Mouse (Mus musculus) cerebellum, adult (tissue): ENCODE measurements around the gene Ang6.
"Not testable (repeated sequence)": the region's sequence is repeated elsewhere in the genome, so short reads cannot be mapped to it uniquely, and the experiment has no call there.

Experiments
- ATAC-seq: cut with Nextera tagmentation; 2 replicates; pipeline ENCODE4 v1.9.2; 2017; ENCODE audit warnings: mild to moderate bottlenecking, moderate library complexity, mixed read lengths; ENCODE audit not compliant: insufficient number of reproducible peaks, low FRiP score, low TSS enrichment

The Ang6 gene

GRCm38 (mm10) chr14:44002169-44002568 lies at the start of gene Ang6:
Ang6 (minus strand) TSS chr14:44002269.
- ATAC-seq: no peak

GRCm38 (mm10) chr14:44046567-44046966 lies 44.5 kb upstream of the Ang6 start:
- ATAC-seq: not testable (repeated sequence)

GRCm38 (mm10) chr14:44031828-44032227 lies 29.8 kb upstream of the Ang6 start:
- not testable (repeated sequence) for ATAC-seq

GRCm38 (mm10) chr14:44009686-44010085 lies 7.6 kb upstream of the Ang6 start:
- not testable (repeated sequence) for ATAC-seq

- ATAC-seq: not testable (repeated sequence)
These were observed 6.0 kb upstream of the Ang6 start for GRCm38 (mm10) chr14:44008021-44008420.

- ATAC-seq: no peak
These were observed 469 bp downstream of the Ang6 start for GRCm38 (mm10) chr14:44001600-44001999.

GRCm38 (mm10) chr14:43998455-43999000 lies 3.5 kb downstream of the Ang6 start:
- not testable (repeated sequence) for ATAC-seq

GRCm38 (mm10) chr14:43987404-43987803 lies 14.7 kb downstream of the Ang6 start:
- ATAC-seq: not testable (repeated sequence)

GRCm38 (mm10) chr14:43986147-43986546 lies 15.9 kb downstream of the Ang6 start:
- no peak for ATAC-seq

GRCm38 (mm10) chr14:43983897-43984296 lies 18.2 kb downstream of the Ang6 start:
- ATAC-seq: peak; percentile 76

- no peak for ATAC-seq
These were observed 18.6 kb downstream of the Ang6 start for GRCm38 (mm10) chr14:43983454-43983853.

- not testable (repeated sequence) for ATAC-seq
These were observed 45.3 kb downstream of the Ang6 start, which contains the start of gene Ang5 for GRCm38 (mm10) chr14:43956769-43957168. Ang5 (plus strand) TSS chr14:43957069.

GRCm38 (mm10) chr14:43955074-43955473 lies 47.0 kb downstream of the Ang6 start:
- not testable (repeated sequence) for ATAC-seq

GRCm38 (mm10) chr14:43953382-43953781 lies 48.7 kb downstream of the Ang6 start:
- not testable (repeated sequence) for ATAC-seq
